Mouse (Mus musculus) cerebellum, adult 2 months (tissue): ENCODE results near the gene Lsamp.

ENCODE experiments used
- CTCF ChIP-seq: fragments of 200-500 bp; IDR thresholded peaks from 2 replicates; pipeline ENCODE4 v1.5.1; 2011; ENCODE audit warnings: low read depth, mild to moderate bottlenecking, control low read depth, low read length, moderate library complexity, borderline replicate concordance; ENCODE audit not compliant: insufficient read depth
- POLR2A ChIP-seq: fragments of 200-500 bp; IDR thresholded peaks from 2 replicates; pipeline ENCODE4 v1.6.1; 2011; ENCODE audit warnings: low read length, control low read depth, borderline replicate concordance; ENCODE audit not compliant: insufficient read depth

- no peak for TF ChIP-seq CTCF
- TF ChIP-seq POLR2A, result no peak
Observed at GRCm38 (mm10) chr16:42015443-42015842, 2031.3 kb downstream of the Lsamp start.
